Mouse (Mus musculus): ENCODE measurements at regions not wholly inside any gene's neighbourhood (a gene's known extent, or its start where the extent isn't known, plus 50 kb on each side); places are given as distances from the start of the nearest gene placed in this dataset.

DNA sequence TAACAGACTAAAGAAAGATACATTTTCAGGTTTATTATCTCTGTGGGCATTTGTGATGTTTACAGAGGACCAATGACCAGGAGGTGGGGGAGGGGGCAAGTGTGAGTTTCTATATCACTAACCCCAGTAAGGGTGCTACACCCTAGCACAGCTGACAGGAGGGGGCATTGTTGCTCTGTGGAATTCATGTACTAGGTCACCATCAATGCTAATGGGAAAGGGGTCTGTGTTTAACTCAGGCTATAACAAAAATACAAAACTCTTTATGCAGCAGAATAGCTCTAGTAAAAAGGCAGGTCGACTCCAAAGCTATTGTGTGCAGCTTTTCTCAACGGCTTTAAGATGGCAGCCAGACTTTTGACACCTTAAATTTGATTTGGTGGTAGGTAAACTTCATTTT lies 181.1 kb upstream of the Lrig3 start:
- H3K36me3 ChIP-seq (ENCODE audit: insufficient read depth): no peaks in the 10 kb centered on the region
- peaks cover 20% of the 10 kb centered on the region for H3K4me1 ChIP-seq (ENCODE audit: insufficient read depth)
- H3K27me3 ChIP-seq (ENCODE audit: insufficient read depth, low read length): no peaks in the 10 kb centered on the region
- ATAC-seq (no peak), DNase-seq (peak; percentile 33)
- H3K4me3 ChIP-seq (ENCODE audit: low read depth, low read length): no peak overlapping the region
- no peaks in the 10 kb centered on the region for H3K9me3 ChIP-seq (ENCODE audit: low read length)
- peak; percentile 47; the same call in 1 of the 2 replicates for TF ChIP-seq CTCF (IDR thresholded peaks at IDR 0.05; ENCODE audit: low read depth)
- 9% methylated on average over 2 of the region's 2 CpGs for WGBS
- H3K27ac ChIP-seq (ENCODE audit: low read depth, low read length): no peak overlapping the region
- no peak overlapping the region for H3K9ac ChIP-seq
- H3K4me2 ChIP-seq (ENCODE audit: low read depth): no peak overlapping the region

DNA sequence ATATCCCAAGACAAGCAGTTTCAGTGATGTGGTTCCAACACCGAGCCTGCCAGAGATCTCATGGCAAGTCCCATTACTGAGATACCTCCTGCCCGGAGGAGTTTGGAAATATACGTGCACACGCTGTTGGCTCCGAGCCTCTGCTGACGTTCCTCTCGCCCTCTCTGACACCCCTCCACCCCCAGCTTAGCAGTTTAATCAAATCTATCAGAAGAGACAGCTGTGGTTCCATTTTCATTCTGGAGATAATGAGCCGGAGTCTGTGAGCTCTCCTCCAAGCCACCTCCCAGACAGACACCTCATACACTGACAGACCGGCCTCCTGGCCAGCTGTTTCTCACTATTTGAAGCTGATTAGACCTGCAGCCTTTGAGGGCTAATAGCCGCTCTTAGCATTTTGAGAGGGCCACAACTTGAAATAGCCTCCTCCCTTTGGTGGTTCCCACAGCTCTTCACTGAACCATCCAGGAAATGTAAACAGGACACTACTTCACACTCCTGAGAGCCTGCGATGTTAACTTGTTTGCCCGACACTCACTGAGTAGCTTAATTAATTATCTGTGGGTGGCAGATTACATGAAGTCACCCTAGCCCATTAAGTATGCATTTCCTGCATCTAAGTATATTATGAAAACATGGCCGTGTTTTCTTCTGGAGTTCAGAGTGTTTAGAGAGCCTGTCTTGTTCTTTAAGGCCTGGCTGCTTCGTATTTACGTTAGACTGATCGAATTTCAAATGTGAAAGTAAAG lies 180.3 kb upstream of the Lrig3 start:
- ATAC-seq: no peak
- no peak for DNase-seq
- Histone ChIP-seq H3K9ac (no peak overlapping the region), H3K4me2 (ENCODE audit: low read depth) (no peak overlapping the region), H3K4me3 (ENCODE audit: low read depth, low read length) (no peak overlapping the region), H3K9me3 (ENCODE audit: low read length) (no peaks in the 10 kb centered on the region), H3K36me3 (ENCODE audit: insufficient read depth) (no peaks in the 10 kb centered on the region), H3K27ac (ENCODE audit: low read depth, low read length) (no peak overlapping the region), H3K27me3 (ENCODE audit: insufficient read depth, low read length) (no peaks in the 10 kb centered on the region), H3K4me1 (ENCODE audit: insufficient read depth) (peaks cover 20% of the 10 kb centered on the region)
- no peak for TF ChIP-seq CTCF (IDR thresholded peaks at IDR 0.05; ENCODE audit: low read depth)
- 14% methylated on average over 16 of the region's 16 CpGs for WGBS

DNA sequence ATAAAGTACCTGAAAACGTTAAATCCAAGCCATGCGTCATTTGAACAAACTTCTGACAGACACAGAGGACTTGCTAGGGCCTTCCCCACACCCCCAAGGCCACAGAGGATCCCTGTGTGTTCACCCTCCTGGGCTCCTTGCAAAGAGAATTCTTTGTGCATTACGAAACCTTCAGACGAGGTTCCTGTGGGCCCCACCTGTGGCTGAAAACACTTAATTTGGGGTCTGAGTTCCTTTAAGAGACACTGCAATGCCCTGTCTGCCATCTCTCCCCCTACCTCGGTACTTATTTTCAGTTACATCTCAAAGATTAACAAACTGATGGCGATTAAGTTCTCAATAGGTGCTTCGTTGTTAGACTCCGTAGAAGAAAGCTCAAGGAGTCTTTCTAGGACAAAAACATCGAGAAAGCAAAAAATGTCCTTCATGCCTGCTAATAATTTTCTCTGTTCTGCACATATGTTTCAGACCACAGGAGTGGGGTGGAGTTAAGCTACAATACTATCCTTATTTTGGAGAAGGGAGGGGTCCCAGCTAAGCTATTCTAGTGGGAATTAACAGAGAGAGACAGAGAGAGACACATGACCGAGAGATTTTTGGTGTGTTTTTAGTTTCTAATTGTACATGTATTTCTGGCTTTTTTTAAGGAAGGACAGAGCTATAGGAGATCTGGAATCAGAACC lies 179.6 kb upstream of the Lrig3 start:
- Histone ChIP-seq H3K4me3 (ENCODE audit: low read depth, low read length) (peak overlapping the region; percentile 33), H3K4me2 (ENCODE audit: low read depth) (peak overlapping the region; percentile 80), H3K4me1 (ENCODE audit: insufficient read depth) (peaks cover 20% of the 10 kb centered on the region), H3K36me3 (ENCODE audit: insufficient read depth) (no peaks in the 10 kb centered on the region), H3K9me3 (ENCODE audit: low read length) (no peaks in the 10 kb centered on the region), H3K27me3 (ENCODE audit: insufficient read depth, low read length) (no peaks in the 10 kb centered on the region), H3K9ac (peak overlapping the region; percentile 40; the same call in 1 of the 2 replicates), H3K27ac (ENCODE audit: low read depth, low read length) (no peak overlapping the region)
- WGBS: 17% methylated on average over 10 of the region's 10 CpGs
- DNase-seq: no peak
- no peak for ATAC-seq
- no peak for TF ChIP-seq CTCF (IDR thresholded peaks at IDR 0.05; ENCODE audit: low read depth)

DNA sequence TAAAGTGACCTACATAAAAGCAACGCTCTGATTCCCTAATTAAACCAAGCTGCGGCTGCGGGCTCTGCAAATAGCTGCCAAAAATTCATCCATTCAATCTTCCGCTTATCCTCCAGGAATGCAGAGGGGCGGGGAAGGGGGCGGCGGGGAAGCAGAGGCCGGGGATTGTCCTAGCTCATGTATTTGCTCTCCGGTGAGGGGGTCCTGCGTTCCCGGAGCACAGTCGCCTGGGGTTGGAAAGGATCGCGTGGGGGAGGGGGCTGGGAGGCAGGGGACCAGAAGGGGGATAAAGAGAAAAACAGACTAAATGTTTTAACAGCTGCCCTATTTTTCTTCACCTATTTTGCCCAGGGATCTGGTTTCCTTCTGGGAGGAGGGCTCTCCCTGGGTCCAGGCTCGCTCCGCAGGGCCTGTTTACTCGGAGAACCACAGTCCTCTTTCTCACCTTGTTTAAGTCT lies 179.1 kb upstream of the Lrig3 start:
- Histone ChIP-seq H3K36me3 (ENCODE audit: insufficient read depth) (no peaks in the 10 kb centered on the region), H3K4me1 (ENCODE audit: insufficient read depth) (peaks cover 20% of the 10 kb centered on the region), H3K27ac (ENCODE audit: low read depth, low read length) (no peak overlapping the region), H3K27me3 (ENCODE audit: insufficient read depth, low read length) (no peaks in the 10 kb centered on the region), H3K9ac (peak overlapping the region; percentile 40), H3K4me3 (ENCODE audit: low read depth, low read length) (peak overlapping the region; percentile 33), H3K4me2 (ENCODE audit: low read depth) (peak overlapping the region; percentile 80), H3K9me3 (ENCODE audit: low read length) (no peaks in the 10 kb centered on the region)
- ATAC-seq (peak; percentile 32; the same call in 1 of the 2 replicates), DNase-seq (no peak)
- under 1% methylated on average over 17 of the region's 17 CpGs for WGBS
- no peak for TF ChIP-seq CTCF (IDR thresholded peaks at IDR 0.05; ENCODE audit: low read depth)

DNA sequence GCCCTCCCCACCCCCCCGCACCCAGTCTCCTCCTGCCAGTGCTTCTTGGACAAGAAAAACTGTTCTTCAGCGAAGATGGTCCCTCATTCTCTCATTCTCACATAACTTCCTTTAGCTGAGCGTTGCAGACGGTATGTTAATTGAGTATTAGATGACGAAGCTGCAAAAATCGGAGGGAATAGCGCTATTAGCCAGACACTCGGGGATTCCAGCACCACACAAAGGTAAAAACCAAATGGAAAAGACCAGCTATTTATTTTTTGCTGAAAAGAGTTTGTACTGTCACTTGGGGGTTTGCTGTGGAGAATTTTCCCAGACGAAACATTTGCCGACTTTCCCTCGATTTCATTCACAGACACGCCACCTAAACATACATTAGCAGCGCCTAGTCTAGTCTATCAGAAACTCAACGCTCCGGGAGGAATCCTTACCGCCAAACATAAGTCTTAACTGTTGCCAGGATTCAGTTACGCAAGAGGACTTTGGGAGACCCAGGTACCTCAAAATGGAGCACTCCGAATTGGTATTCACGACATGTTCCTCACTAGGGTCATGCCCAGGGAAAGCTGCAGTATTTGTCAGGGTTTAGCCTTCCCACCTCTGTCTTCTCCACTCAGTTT lies 178.4 kb upstream of the Lrig3 start:
- ATAC-seq (no peak), DNase-seq (peak; percentile 43)
- no peak overlapping the region for H3K27ac ChIP-seq (ENCODE audit: low read depth, low read length)
- peak overlapping the region; percentile 80 for H3K4me2 ChIP-seq (ENCODE audit: low read depth)
- H3K9me3 ChIP-seq (ENCODE audit: low read length): no peaks in the 10 kb centered on the region
- peak overlapping the region; percentile 33 for H3K4me3 ChIP-seq (ENCODE audit: low read depth, low read length)
- WGBS: 24% methylated on average over 19 of the region's 19 CpGs
- TF ChIP-seq CTCF (IDR thresholded peaks at IDR 0.05; ENCODE audit: low read depth): no peak
- H3K4me1 ChIP-seq (ENCODE audit: insufficient read depth): peaks cover 20% of the 10 kb centered on the region
- no peaks in the 10 kb centered on the region for H3K27me3 ChIP-seq (ENCODE audit: insufficient read depth, low read length)
- H3K9ac ChIP-seq: 0 out of 2 replicates have a peak overlapping the region, but pooled peaks have one; percentile 40
- H3K36me3 ChIP-seq (ENCODE audit: insufficient read depth): no peaks in the 10 kb centered on the region

DNA sequence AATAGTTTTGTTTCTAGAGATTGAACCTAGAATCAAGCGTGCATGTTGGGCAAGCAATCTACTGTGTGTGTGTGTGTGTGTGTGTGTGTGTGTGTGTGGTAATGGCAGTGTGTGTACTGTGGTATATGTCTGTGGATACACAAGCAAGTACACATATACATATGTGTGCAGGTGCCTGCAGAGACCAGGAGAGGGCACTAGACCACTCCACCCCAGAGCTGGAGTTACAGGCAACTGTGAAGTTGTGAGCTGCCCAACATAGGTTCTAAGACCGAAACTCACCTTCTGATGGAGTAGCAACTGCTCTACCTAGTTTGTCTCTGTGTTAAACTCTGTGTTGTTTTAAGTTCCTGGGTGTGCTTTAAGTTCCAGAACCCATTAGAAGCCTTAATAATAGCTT lies 177.7 kb upstream of the Lrig3 start:
- no peak for ATAC-seq
- Histone ChIP-seq H3K9ac (no peak overlapping the region), H3K4me1 (ENCODE audit: insufficient read depth) (peaks cover 20% of the 10 kb centered on the region), H3K36me3 (ENCODE audit: insufficient read depth) (no peaks in the 10 kb centered on the region), H3K4me2 (ENCODE audit: low read depth) (no peak overlapping the region), H3K27me3 (ENCODE audit: insufficient read depth, low read length) (no peaks in the 10 kb centered on the region), H3K9me3 (ENCODE audit: low read length) (no peaks in the 10 kb centered on the region), H3K4me3 (ENCODE audit: low read depth, low read length) (no peak overlapping the region), H3K27ac (ENCODE audit: low read depth, low read length) (no peak overlapping the region)
- WGBS: 99% methylated on average over 2 of the region's 2 CpGs
- peak; percentile 29; the same call in 1 of the 2 replicates for TF ChIP-seq CTCF (IDR thresholded peaks at IDR 0.05; ENCODE audit: low read depth)
- no peak for DNase-seq

DNA sequence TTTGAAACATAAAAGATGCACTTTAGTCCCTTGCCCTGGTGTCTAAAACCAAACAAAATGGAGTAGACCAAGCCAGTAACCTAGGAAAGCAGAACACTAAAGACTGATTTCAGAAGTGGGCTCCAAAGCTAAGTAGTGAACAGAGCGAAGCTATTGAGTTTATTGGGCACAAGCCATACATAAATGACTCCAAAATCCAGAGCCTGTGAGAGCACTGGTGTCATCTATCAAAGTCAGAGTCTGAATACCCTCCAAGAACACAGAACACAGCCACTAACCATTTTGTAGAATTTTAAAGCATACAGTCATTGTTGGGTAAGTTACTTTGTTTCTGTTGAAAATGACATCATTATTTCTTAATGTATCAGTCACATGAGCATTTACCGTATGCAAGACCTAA lies 175.0 kb upstream of the Lrig3 start:
- H3K4me2 ChIP-seq (ENCODE audit: low read depth): no peak overlapping the region
- H3K27ac ChIP-seq (ENCODE audit: low read depth, low read length): no peak overlapping the region
- WGBS: 74% methylated on average over 2 of the region's 2 CpGs
- DNase-seq (no peak), ATAC-seq (no peak)
- H3K27me3 ChIP-seq (ENCODE audit: insufficient read depth, low read length): no peaks in the 10 kb centered on the region
- H3K4me3 ChIP-seq (ENCODE audit: low read depth, low read length): no peak overlapping the region
- no peaks in the 10 kb centered on the region for H3K9me3 ChIP-seq (ENCODE audit: low read length)
- H3K9ac ChIP-seq: no peak overlapping the region
- H3K4me1 ChIP-seq (ENCODE audit: insufficient read depth): 0 out of 2 replicates have a peak, but pooled peaks cover 15% of the 10 kb centered on the region
- H3K36me3 ChIP-seq (ENCODE audit: insufficient read depth): no peaks in the 10 kb centered on the region
- TF ChIP-seq CTCF (IDR thresholded peaks at IDR 0.05; ENCODE audit: low read depth): no peak

Data from forebrain, postnatal 0 days (tissue).